In the genomic region with DNA sequence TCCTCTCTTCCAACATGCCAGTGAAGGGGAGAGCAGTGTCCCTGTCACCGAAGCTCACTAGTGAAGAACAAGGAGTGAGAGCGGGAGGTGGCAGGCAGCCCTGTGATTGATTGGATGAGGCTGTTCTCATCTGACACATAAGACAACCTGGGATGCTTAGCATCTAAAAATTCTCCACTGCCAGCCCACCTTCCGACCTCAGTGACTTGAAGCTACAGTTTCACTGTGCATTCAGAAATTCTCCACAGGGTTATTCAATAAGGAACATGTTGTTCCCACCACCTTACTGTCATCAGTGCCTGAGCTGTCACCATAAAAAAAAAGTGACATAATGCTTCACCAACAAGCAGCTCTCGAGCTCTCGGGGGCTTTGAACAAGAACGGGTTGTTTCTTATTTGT, we compare ENCODE assay signal across 27 mouse cellular contexts.
"Had no signal": no experiment of that assay in that cellular context is flagged by ENCODE, and none has a peak within 500 bp of the region (broad histone marks: within the 10 kb centered on the region; RNA-seq: fewer than 3 reads in every experiment).

No protein-coding gene starts in this region.

- DNase-seq: gastrocnemius, adult 2 months; gastrocnemius, postnatal 10 days; gastrocnemius, postnatal 25 days; heart, postnatal 14 days; heart, postnatal 4 days; kidney, adult 18-20 months; kidney, adult 8-10 months; kidney, postnatal 10 days; kidney, postnatal 25 days; kidney, postnatal 4 days; liver; liver, embryonic 13.5 days had no signal

- H3K4me2 ChIP-seq: heart, embryonic 11.5 days; heart, embryonic 13.5 days; heart, embryonic 15.5 days; hindbrain, embryonic 12.5 days; hindbrain, embryonic 14.5 days; intestine, embryonic 15.5 days; limb, embryonic 12.5 days; liver, embryonic 11.5 days; liver, embryonic 13.5 days had no signal

- H3K27me3 ChIP-seq: heart, embryonic 13.5 days; heart, embryonic 15.5 days; hindbrain, embryonic 12.5 days; intestine, embryonic 15.5 days; limb, embryonic 12.5 days; liver, embryonic 13.5 days had no signal

- H3K4me1 ChIP-seq: heart, embryonic 13.5 days; heart, embryonic 15.5 days; hindbrain, embryonic 10.5 days; hindbrain, embryonic 12.5 days; intestine, embryonic 15.5 days; limb, embryonic 10.5 days; liver, embryonic 13.5 days had no signal

- H3K4me3 ChIP-seq: gastrocnemius, adult 2 months; heart, embryonic 13.5 days; heart, embryonic 15.5 days; hindbrain, embryonic 10.5 days; hindbrain, embryonic 12.5 days; intestine, embryonic 15.5 days; layer of hippocampus, adult 2 months; left cerebral cortex, adult 2 months; limb, embryonic 10.5 days; limb, embryonic 12.5 days; liver, embryonic 13.5 days had no signal

- ATAC-seq: hindbrain, embryonic 16.5 days; inflammation-experienced regulatory T-cells, adult 6 months; intestine, embryonic 15.5 days; intestine, postnatal 0 days had no signal

- H3K27ac ChIP-seq: gastrocnemius, adult 2 months; heart, embryonic 13.5 days; heart, embryonic 15.5 days; hindbrain, embryonic 10.5 days; hindbrain, embryonic 12.5 days; hindbrain, embryonic 14.5 days; intestine, embryonic 15.5 days; layer of hippocampus, adult 2 months; left cerebral cortex, adult 2 months; limb, embryonic 10.5 days; limb, embryonic 12.5 days; liver, embryonic 13.5 days had no signal

- H3K9ac ChIP-seq: heart, embryonic 13.5 days; heart, embryonic 15.5 days; hindbrain, embryonic 12.5 days; hindbrain, embryonic 14.5 days; intestine, embryonic 15.5 days; limb, embryonic 12.5 days; liver, embryonic 13.5 days had no signal

- H3K9me3 ChIP-seq: heart, embryonic 13.5 days; heart, embryonic 15.5 days; hindbrain, embryonic 10.5 days; hindbrain, embryonic 12.5 days; intestine, embryonic 15.5 days; limb, embryonic 10.5 days; limb, embryonic 12.5 days; liver, embryonic 13.5 days had no signal

- H3K36me3 ChIP-seq: heart, embryonic 13.5 days; heart, embryonic 15.5 days; hindbrain, embryonic 10.5 days; hindbrain, embryonic 12.5 days; intestine, embryonic 15.5 days; limb, embryonic 10.5 days; limb, embryonic 12.5 days; liver, embryonic 13.5 days had no signal
